Mouse (Mus musculus): ENCODE measurements at regions not wholly inside any gene's neighbourhood (a gene's known extent, or its start where the extent isn't known, plus 50 kb on each side); places are given as distances from the start of the nearest gene placed in this dataset.

DNA sequence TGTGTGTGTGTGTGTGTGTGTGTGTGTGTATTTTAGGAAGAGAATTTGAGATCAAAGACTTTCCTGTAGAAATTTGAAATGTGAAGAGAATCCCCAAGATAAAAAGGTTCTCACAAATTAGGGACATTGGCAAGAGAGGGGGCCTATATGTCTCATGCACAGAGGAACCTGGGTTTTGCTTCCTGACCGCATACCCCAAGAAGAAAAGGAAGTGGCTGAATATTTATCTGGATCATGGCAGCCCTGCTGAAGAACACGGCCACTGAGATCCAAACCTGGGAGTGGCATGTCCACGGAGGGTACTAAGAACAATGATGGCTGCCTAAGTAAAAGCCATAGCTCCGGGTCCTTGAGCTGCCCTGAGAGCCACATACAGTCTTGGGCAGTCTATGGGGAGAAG, 178.3 kb downstream of the Rps29 start:
- TF ChIP-seq CTCF (IDR thresholded peaks at IDR 0.05; ENCODE audit: insufficient read depth, low read depth, low read length): no peak
- no peak for TF ChIP-seq POLR2A (IDR thresholded peaks at IDR 0.05; ENCODE audit: insufficient read depth, low read depth, low read length)
